Mouse (Mus musculus) neutrophil, adult 5-6 weeks (primary cell): Measurements from ENCODE around the gene Ssbp4. TPM values are rescaled to one million over a fixed set of nuclear protein-coding genes. Genes with fewer than 3 reads are reported as not detected.

Source experiments
- ATAC-seq: fragments of 151-379, 151-347 bp; 2 replicates; pipeline ENCODE4 v1.8.0; 2017; ENCODE audit warnings: mild to moderate bottlenecking, moderate TSS enrichment; ENCODE audit not compliant: insufficient number of reproducible peaks, poor library complexity, low FRiP score, severe bottlenecking; ENCODE audit errors: extremely low read depth
- total RNA-seq: library from RNA; stranded (forward); fragments of 200-1000 nt; gene quantifications from 2 replicates; pipeline ENCODE4 v1.2.3, GENCODE M21; 2017

The Ssbp4 gene
- total RNA-seq, 1 experiment from 2014 or later, result 31.3 TPM

DNA sequence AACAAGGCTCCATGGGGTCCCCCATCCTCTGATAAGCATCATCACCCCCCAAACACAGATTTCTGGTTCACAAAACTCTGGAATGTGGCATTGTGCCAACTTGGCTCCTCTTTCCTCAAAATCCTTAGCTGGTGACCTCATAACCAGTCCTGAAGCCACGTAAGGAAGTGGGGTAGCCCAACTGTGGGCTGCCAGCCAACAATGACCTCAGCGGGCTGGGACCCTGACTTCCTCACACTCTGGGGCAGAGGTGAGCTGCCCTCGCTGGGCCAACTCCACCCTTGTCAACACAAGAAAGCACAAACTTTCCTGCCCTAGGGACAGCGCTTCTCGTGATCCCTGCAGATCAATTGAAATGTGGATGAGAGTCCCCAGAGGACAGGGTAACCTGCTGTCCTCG lies 25.4 kb upstream of the Ssbp4 start:
- no peak; the same call in 1 of the 2 replicates for ATAC-seq

DNA sequence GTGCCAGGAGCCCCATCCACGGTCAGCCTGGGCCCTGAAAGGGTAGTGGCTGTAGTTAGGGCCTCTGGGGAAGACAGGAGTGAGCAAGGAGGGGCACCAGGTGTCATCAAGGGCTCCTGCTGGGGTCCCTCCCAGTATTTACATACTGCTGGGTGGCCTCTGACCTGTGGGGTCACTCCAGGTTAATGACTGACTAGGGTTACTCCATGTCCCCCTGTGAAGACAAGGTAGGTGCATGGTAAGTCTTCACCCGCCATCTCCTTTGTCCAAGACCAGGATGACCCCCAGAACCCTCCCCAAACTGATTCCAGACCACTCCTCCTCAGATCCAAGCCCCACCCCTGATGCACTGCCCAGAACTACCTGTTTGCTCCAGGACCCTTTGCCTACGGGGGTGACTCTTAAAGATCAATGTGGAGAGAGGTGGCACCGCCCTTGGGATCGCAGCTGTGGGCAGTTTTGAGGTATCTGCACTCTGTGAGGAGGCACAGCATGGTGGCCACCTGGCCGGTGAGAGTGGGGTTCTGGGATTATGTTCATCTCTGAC lies 23.7 kb upstream of the Ssbp4 start, which contains the start of gene Gdf15:
Gene Gdf15, minus strand, starts transcription at position 111 of the 547 bp plus-strand sequence.
- no peak for ATAC-seq

DNA sequence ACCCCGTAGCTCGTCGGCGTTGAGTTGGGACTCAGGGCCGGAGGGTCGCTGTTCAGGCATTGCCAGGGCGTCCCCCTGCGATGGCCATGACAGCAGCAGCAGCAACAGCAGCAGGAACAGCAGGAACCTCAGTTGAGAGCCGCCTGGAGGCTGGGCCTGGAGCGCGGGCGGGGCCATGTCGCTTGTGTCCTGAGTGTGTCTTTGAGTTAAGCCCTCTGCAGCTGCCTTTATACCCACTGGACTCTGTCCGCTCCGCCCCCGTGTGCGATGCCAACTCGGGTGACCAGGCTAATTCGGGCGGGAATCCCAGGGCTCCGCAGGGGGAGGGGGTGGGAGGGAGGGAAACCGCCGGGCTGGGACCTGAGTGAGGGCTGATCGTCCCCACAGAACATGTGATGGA lies 22.8 kb upstream of the Ssbp4 start:
- ATAC-seq, result no peak

DNA sequence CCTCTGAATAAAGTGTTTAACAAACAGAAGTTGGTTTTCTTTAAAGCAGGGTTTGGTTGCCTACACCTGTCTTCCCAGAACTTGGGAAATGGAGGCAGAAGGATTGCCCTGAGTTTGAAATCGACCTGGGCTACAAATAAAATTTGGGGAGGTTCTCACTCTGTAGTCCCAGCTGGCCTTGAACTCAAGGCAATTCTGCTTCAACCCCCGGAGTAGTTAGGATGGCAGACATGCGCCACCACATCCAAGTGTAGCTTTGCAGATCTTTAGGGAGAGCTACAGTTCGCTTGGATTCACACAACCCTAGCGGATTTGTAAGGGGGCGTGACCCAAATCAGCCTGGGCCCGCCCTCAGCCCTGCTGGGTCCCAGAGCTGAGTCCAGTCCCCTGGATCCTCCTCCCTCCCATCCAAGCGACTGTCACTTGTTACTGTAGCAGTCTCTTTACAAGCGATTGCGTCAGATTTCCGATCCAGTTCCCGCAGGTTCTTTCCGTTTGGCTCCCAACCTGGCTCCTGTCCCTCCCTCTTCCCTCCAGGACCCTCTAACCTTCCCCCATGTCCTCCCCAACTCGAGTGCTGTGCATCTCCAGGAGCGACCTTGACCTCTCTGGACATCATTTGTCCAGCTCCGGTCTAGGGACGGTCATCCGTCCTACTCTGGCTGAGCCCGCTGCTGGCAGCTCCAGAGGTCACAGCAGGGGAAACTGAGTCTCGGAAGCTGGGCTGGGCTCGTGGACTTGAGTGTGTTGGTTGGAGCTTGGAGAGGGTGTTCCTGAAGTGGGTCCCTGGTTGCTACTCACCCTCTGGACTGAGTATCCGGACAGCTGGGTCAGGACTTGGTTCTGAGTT lies 22.1 kb upstream of the Ssbp4 start:
- ATAC-seq, result no peak

DNA sequence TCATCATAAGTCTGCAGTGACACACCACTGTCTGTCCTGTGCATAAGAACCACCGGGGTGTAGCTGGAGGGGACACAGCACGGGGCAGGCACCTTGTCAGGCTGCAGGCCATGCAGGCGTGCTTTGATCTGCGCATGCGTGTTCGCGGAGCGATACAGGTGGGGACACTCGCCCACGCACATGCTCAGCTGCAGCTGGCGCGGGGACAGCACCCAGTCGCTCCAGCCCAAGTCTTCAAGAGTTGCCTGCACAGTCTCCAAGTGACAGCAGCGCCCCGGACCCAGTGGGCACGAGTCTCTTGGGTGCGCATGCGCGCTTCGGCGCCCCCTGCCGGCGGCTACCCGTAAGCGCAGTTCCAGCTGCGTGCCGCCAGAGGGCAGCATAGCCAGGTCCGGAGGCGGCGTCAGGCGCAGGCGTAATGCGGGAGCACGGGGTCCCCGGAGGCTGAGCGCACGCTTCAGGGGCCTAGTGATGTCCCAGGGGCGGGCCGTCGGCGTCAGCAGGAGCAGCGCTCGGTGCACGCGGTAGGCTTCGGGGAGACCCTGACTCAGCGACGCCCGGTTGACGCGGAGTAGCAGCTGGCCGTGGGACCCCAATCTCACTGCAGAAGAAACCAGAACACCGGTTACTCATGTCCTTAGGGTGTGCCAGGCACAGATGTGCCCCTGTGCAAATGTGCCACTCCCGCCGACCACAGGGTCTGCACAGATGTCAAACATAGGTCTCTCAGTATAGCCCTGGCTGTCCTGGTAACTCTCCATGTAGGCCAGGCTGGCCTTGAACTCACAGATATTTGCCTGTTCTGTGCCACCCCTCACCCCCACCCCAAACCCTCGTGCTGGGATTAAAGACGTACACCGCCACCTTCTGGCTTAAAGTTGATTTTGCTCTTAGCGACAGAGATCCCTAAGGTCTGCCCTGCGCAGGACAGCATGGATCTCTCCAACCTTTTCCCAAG lies 21.2 kb upstream of the Ssbp4 start:
- ATAC-seq, result peak; percentile 62

DNA sequence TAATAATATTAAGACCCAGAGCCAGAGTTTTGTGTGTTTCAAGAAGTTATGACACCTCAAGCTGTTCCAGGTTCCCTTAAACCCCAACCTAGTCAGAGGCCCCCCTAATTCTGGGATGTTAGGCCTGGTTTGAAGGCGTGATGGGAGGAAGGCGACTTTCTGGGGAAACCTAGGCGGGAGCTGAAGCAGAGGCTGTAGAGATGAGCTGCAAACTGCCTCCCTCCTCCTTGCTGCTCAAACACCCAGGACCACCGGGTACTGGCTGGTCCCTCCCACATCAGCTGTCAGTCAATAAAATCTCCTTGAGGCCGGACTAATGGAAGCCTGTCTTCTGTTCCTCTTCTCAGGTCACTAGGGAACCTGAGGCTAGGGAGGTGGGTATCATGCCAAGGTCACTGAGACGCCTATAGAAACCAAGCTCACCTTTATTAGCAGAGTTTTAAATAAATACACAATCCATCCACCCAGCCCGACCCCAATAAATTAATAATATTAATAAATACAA lies 20.4 kb upstream of the Ssbp4 start:
- no peak for ATAC-seq

DNA sequence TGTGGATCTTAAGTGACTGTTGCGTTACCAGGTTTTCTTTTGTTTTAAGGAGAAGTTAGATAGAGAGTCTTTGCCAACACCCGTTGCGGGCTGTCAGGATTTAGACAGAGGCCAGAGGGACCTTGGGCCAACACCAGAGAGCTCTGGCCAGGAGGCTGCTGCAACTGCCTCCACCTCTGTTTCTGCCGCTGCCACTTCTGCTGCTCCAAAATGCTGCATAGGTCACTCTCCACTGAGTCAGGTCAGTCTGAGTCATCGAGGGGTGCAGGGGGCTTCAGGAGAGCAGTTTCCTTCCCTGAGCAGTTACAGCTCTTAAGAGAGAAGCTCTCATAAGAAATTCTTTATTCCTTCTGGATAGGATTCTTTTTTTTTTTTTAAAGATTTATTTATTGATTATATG lies 18.4 kb upstream of the Ssbp4 start:
- no peak for ATAC-seq

DNA sequence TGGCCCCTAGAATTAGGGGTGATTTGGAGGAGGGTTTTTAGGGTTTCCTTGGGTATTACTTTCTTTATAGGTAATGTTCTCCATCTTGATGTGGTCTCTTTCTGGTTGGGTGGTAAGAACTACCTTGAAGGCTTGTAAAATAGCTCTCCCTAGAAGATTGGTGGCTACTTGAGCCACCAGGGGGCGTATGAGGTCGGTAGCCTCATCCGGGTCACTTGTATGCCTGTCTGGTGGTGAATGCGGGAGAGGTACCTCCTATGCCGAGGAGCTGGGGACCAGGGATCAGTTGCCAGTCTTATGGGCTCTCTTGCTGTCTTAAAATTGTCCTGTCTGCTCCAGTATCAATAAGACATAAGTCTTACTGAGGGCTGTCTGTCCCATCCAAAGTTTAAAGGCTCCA lies 16.4 kb upstream of the Ssbp4 start:
- peak; percentile 23; the same call in 1 of the 2 replicates for ATAC-seq

DNA sequence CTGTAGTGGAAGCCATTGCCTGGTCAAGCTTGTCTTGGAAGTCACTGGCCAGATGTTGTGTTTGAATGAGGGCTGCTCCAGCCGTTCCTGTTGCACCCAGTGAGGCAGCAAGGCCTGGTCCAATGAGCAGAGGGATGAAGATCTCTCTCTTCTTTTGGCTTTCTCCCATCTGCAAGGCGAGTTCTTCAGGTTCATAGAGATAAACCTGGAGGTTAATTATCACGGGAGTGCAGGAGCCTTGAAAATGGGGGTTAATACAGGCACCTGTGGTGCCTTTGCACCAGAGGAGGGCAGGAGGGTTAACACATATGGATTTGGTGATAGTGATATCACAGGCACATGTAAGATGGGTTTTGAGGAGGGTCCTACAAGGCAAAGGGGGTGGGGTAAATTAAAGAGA lies 13.5 kb upstream of the Ssbp4 start:
- no peak for ATAC-seq

DNA sequence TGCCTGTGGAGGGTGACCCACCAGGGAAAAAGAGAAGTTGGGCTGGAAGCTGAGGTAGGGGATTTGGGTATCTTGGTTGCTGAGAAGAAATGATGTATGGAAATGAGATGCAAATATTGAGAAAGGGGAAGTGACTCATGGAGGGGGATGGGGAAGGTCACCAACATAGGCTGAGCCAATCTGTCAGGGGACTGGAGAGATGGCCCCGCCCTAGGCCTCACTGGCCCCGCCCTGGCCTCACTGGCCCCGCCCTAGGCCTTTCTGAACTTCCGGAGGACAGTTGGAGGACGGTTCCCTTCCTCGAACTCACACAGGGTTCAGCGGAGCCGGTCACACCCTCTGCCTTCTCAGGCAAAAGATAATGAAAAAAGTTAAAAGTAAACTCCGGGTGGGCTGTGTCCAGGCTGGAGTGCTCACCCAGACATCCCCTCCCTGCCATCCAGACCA lies 10.2 kb upstream of the Ssbp4 start:
- peak; percentile 90 for ATAC-seq

DNA sequence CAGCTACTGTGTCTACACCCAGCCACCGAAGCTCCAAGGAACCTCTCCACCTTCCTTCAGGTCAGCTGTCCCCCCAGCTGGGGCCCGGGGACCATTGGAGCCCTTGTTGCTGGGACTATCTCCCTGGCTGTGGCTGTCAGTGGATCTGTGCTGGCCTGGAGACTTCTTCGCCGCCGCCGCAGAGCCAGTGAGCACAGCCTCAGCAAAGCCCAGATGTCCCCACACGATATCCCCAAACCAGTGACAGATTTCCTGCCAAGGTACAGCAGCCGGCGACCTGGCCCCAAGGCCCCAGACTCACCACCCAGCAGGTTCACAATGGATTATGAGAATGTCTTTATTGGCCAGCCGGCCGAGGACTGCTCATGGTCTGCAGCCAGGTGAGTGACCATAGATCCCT lies 9.3 kb upstream of the Ssbp4 start:
- no peak for ATAC-seq

DNA sequence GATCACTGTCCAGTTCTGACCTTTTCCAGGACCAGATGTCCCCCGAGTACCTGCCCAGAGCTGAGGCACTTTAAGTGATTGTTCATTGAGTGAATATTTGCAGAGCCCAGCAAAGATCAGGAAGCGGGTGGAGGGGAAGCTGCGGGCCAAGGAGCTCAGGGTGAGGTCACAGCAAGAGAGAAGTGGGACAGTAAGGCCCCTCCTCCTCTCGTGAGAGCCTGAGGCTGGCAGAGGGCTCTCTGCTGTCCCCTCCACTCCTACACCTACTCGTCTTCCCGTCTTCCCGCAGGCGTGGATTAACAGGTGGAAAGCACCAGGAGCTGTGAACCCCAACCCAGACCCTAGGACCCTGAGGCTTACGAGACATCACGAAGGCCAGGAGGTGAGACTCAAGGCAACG lies 8.0 kb upstream of the Ssbp4 start:
- ATAC-seq, result peak; percentile 30; the same call in 1 of the 2 replicates

DNA sequence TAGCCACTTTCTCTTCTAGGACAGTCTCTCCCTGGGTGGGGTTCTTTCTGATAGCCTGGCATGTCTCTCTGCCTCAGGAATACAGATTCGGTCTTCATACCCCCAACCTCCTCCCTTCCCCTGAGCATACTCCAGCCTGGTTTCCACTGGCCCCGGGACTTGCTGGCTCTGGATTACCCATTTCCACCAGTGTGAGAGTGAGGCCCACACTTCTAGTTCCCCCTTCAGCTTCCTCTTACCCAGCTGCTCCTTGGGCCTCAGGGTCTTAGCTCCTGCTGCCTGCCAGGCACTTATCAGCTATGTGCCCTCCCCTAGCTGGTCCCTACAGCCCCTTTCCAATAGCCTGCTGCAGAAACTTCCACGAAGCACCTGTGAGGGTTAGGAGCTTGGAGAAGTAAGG lies 7.2 kb upstream of the Ssbp4 start, which contains the start of gene Lrrc25:
Gene Lrrc25, plus strand, starts transcription at position 262 of the 400 bp plus-strand sequence.
- no peak for ATAC-seq

DNA sequence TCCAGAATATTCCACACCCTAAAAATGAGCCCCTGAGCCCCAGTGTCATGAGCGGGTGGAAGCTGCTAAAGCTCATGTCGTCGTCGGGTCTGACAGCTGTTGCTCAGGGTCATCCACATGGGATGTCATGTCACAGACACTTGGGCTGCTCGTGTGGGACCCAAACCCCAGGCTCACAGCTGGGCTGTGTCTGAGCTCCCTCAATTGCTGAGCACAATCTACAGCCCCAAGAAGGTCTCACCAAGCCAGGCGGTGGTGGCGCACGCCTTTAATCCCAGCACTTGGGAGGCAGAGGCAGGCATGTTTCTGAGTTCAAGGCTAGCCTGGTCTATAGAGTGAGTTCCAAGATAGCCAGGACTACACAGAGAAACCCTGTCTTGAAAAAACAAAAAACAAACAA lies 6.6 kb upstream of the Ssbp4 start:
- ATAC-seq, result no peak

DNA sequence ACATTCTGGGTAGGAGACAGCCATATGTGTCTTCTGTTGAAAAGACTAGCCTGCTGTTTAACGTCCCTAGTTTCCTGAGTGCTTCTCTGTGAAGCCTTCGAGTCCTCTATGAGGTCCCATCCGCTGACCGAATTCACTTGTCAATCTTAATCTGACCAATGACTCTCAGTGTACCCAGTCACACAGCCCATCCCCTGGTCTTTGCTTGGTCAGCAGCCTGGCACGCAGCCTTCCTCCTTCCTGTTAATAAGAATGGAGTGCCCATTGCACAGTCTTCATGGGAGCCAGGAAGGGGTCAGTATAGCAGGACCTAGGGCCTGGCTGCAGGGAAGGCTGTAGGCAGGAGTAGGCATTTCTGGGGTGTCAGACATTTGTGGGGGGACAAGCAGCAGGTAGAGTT lies 5.8 kb upstream of the Ssbp4 start:
- ATAC-seq, result no peak

DNA sequence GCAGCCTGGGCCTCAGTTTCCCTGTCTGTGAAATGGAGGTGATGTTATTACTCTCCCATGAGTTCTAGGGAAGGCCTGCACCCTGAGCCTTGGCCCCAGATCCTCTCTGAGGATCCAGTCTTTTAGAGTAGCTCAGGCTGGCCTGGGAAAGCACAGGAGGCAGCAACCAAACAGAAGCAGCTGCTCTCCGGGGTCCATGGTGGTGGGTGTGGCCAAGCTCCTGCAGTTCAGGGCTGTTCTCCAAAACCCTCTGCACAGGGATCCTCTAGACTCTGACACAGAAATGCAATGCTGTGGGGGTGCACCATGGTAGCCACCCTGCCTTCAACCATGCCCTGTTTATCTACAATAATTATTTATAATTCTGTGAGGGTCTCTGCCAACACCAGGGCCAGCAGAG lies 5.1 kb upstream of the Ssbp4 start:
- ATAC-seq, result no peak

DNA sequence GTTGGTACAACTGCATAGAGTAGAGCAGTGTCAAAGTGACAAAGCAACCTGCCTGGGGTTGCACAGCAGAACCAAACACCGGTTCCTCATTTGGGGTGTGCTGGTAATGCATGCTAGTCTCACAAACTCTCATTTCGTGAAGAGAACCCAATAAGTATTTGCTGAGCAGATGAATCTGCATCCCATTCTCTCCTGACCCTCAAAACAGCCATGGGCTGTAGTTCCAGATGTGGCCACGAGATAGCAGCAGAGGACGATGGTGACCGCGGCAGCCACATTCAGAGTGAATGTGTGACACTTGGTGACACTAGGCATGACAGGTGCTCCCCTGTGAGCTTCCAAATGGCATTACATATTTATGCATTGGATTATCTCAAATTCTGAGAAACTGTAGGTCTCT lies 3.2 kb upstream of the Ssbp4 start:
- ATAC-seq, result peak; percentile 57

DNA sequence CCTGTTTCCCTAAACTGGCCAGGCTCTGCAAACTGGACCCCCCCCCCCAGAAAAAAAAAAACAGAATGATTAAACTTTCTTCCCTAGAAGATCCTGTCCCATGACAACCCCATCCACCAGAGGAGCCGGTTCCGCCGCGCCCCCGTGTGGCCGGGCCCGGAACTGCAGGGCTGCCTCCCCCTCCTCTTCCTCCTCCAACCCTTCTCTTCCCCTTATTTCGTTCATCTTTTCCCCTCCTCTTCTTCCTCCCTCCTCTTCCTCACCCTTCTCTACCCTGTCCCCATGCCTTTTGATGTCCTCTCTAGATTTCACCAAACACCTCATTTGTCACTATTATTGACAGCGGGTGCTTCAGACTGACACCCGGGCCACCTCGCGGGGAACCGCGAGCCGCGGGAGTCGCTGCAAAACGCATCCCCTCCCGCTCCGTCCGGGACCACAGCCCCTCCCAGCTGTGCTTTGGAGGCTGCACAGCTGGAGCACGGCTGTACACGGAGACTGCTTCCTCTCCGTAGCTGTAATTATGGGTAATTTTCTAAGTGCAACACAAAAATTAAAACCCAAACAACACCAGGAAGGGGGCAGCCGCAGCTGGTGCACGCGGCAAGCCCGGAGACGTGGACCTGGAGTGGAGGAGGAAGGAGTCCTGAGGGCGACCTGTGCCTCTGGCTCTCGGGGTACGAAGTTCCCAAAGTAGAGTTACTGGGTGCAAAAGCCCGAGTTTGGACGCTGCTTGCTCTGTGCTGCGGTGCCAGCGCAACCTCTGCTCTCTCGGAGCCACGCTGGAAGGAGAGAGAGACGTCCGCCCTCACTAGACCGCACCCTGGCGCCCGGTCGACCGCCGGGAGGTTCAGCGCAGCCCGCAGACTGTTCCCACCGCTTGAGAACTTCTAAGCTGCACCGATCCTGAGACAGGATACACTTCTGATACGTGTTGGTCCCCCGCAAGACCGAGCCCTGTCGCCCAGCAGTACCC lies 2.4 kb upstream of the Ssbp4 start:
- ATAC-seq, result no peak
